ENCODE assay signal across 26 mouse cellular contexts in the genomic region with DNA sequence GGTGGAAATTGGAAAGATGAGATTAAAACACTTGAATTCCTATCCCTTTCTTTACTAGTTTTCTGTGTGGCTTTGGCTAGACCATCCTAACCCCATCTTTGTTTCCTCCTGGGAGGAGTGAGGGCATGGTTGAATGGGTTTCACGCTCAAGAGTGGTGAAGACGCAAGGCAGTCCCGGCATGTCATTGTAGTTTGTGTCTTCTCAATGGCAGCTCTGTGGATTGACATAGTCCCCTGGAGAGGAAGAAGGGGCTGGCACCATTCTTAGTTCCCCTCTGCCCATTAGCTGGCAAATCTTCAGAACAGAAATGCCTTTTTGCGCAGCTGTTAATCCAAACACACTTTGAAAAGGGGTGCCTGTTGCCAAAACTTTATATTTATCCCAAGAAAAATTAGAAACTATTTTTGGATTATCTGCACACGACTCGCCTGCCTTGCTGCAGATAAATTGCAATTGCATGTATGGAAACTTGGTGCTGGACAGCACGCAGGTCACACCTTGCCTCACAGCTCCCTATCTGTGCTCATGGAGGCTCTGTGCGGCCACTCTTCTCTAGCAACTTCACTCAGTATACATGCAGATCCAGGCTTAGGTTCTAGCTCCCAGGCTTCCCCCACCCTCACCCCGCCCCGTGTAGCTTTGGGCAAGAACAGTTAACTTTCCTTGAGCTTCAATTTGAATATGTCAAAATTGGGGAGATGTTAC. TPM values are rescaled to one million over a fixed set of nuclear protein-coding genes. Genes with fewer than 3 reads are reported as not detected.
A peak's percentile ranks its signal among the peaks of the same experiment; 100 is the strongest.
DNase-seq lines count a peak whose midpoint lies in the region; ATAC-seq and TF ChIP-seq lines count a peak whose summit lies in the region.
"Had no signal": no experiment of that assay in that cellular context is flagged by ENCODE, and none has a peak within 500 bp of the region (broad histone marks: within the 10 kb centered on the region; RNA-seq: fewer than 3 reads in every experiment).

No protein-coding gene starts in this region.

- no peak for ATAC-seq in heart, embryonic 16.5 days (replicated peaks; ENCODE audit: extremely low read depth, insufficient read depth, low FRiP score)
- ATAC-seq in lung, embryonic 14.5 days (ENCODE audit: insufficient read depth) = peak; percentile 66; the same call in 1 of the 2 replicates
- ATAC-seq: forebrain, embryonic 13.5 days; forebrain, embryonic 16.5 days; hindbrain, postnatal 0 days; Patski had no signal

- WGBS in heart, embryonic 16.5 days = 53% methylated on average over 10 of the region's 10 CpGs
- 60% methylated on average over 10 of the region's 10 CpGs for WGBS in lung, embryonic 14.5 days

- H3K4me2 ChIP-seq in heart, embryonic 16.5 days (ENCODE audit: low read depth, low read length) = no peak overlapping the region
- no peak overlapping the region for H3K4me2 ChIP-seq in lung, embryonic 14.5 days
- H3K4me2 ChIP-seq: forebrain, embryonic 13.5 days; heart, embryonic 11.5 days; hindbrain, embryonic 14.5 days had no signal

- no peaks in the 10 kb centered on the region for H3K9me3 ChIP-seq in heart, embryonic 16.5 days (replicated peaks; ENCODE audit: control insufficient read depth, low read length)
- no peaks in the 10 kb centered on the region for H3K9me3 ChIP-seq in lung, embryonic 14.5 days (ENCODE audit: low read depth, low read length)
- H3K9me3 ChIP-seq: forebrain, embryonic 10.5 days; forebrain, embryonic 13.5 days; G1E had no signal

- no peak for DNase-seq in heart, adult 8-10 months (ENCODE audit: low spot score)
- DNase-seq in lung, embryonic 14.5 days = peak; percentile 76
- DNase-seq in lung, adult 18-20 months = no peak
- peak; percentile 9 for DNase-seq in lung, postnatal 10 days
- DNase-seq in lung, postnatal 36 days = no peak
- DNase-seq: adrenal gland, postnatal 10 days; adrenal gland, postnatal 36 days; B cell, adult 2 months; cerebellum, adult 18-20 months; cerebellum, adult 9-10 months; cerebellum, postnatal 14 days; gastrocnemius, postnatal 10 days; gastrocnemius, postnatal 36 days; heart, adult 2 months; heart, postnatal 4 days had no signal

- peaks cover 19% of the 10 kb centered on the region for H3K4me1 ChIP-seq in heart, embryonic 16.5 days (ENCODE audit: control insufficient read depth, insufficient read depth, low read length)
- H3K4me1 ChIP-seq in lung, embryonic 14.5 days (ENCODE audit: insufficient read depth) = 0 out of 2 replicates have a peak, but pooled peaks cover 3% of the 10 kb centered on the region

- H3K27ac ChIP-seq in heart, embryonic 16.5 days (ENCODE audit: low read length) = peak overlapping the region; percentile 49; the same call in 1 of the 2 replicates
- no peak overlapping the region for H3K27ac ChIP-seq in lung, embryonic 14.5 days (ENCODE audit: low read depth)
- H3K27ac ChIP-seq: forebrain, embryonic 10.5 days; forebrain, embryonic 13.5 days; heart, adult 2 months; hindbrain, embryonic 14.5 days; hindbrain, postnatal 0 days had no signal

- H3K27me3 ChIP-seq in heart, embryonic 16.5 days (ENCODE audit: control insufficient read depth, insufficient read depth, low read length) = no peaks in the 10 kb centered on the region
- H3K27me3 ChIP-seq in lung, embryonic 14.5 days (ENCODE audit: insufficient read depth, low read length) = no peaks in the 10 kb centered on the region
- H3K27me3 ChIP-seq: CH12.LX; forebrain, embryonic 13.5 days; Patski had no signal

- no peak overlapping the region for H3K4me3 ChIP-seq in heart, embryonic 16.5 days (ENCODE audit: low read length)
- no peak overlapping the region for H3K4me3 ChIP-seq in lung, embryonic 14.5 days (ENCODE audit: low read depth, low read length)
- H3K4me3 ChIP-seq: forebrain, embryonic 10.5 days; forebrain, embryonic 13.5 days; heart, adult 2 months had no signal

- H3K9ac ChIP-seq in heart, embryonic 16.5 days (ENCODE audit: low read length) = no peak overlapping the region
- H3K9ac ChIP-seq in lung, embryonic 14.5 days = no peak overlapping the region
- H3K9ac ChIP-seq: forebrain, embryonic 13.5 days; hindbrain, embryonic 14.5 days had no signal

- no peaks in the 10 kb centered on the region for H3K36me3 ChIP-seq in heart, embryonic 16.5 days (ENCODE audit: control insufficient read depth, insufficient read depth)
- no peaks in the 10 kb centered on the region for H3K36me3 ChIP-seq in lung, embryonic 14.5 days (ENCODE audit: insufficient read depth)
- H3K36me3 ChIP-seq: forebrain, embryonic 10.5 days; G1E had no signal

- no peak for TF ChIP-seq CTCF in lung, embryonic 14.5 days (IDR thresholded peaks at IDR 0.05; ENCODE audit: low read depth)

RNA-seq across cellular contexts. Expression of a gene that starts 24.5 kb away (rescaled TPM):
- 52.5 and 60.5 TPM in 2 replicates for polyA plus RNA-seq in heart, embryonic 16.5 days (2015; fragmentation: Nextera tagmentation; extraction: Ambion mirVana)
- total RNA-seq in heart, adult 8-10 months (2022) = 10 to 100 TPM; 72.3 to 80.0 (median 74.3) TPM
- polyA plus RNA-seq in lung, embryonic 14.5 days (2014; fragmentation: Nextera tagmentation; extraction: Ambion mirVana) = 24.1 and 26.5 TPM in 2 replicates
- total RNA-seq: CH12.LX; granulocyte monocyte progenitor cell, adult 5-6 weeks had no signal
- polyA plus RNA-seq: G1E, Patski had no signal

Comparison
In these comparisons a context has a peak if more than half of its experiments do, and no peak if none do; other contexts are left out.
1. DNase-seq: peak in lung, embryonic 14.5 days (single experiment) and lung, postnatal 10 days (single experiment); none in heart, adult 8-10 months (single experiment), lung, adult 18-20 months (0 of 2) and lung, postnatal 36 days (single experiment).